Mouse (Mus musculus) forebrain, embryonic 11.5 days (tissue): ENCODE data around the gene Ptpn9. TPM values are rescaled to one million over a fixed set of nuclear protein-coding genes. Genes with fewer than 3 reads are reported as not detected.

Experiments
- ATAC-seq: fragments of 200-750 bp; cut with Nextera tagmentation; replicated peaks from 2 replicates; pipeline ENCODE4 v1.8.0; 2017; ENCODE audit warnings: moderate TSS enrichment; ENCODE audit not compliant: low FRiP score
- DNase-seq: peaks from one replicate; pipeline ENCODE4 v3.0.0-alpha.2; 2017; ENCODE audit warnings: low spot score
- H3K27ac ChIP-seq: fragments of 300-500 bp; sonication (generic); 2 replicates; pipeline ENCODE4 v1.5.1; 2014; ENCODE audit warnings: low read depth, low read length
- H3K27me3 ChIP-seq: fragments of 300-500 bp; sonication (generic); 2 replicates; pipeline ENCODE4 v1.6.1; 2014; ENCODE audit warnings: mild to moderate bottlenecking, low read length, mixed read lengths; ENCODE audit not compliant: control insufficient read depth, insufficient read depth
- H3K36me3 ChIP-seq: fragments of 300-500 bp; sonication (generic); 2 replicates; pipeline ENCODE4 v1.6.1; 2014; ENCODE audit warnings: mild to moderate bottlenecking, low read length, moderate library complexity, mixed read lengths; ENCODE audit not compliant: control insufficient read depth, insufficient read depth
- H3K4me1 ChIP-seq: fragments of 300-500 bp; sonication (generic); replicated peaks from 2 replicates; pipeline ENCODE4 v1.6.1; 2014; ENCODE audit warnings: low read length, mixed read lengths; ENCODE audit not compliant: control insufficient read depth, insufficient read depth
- H3K4me2 ChIP-seq: fragments of 300-500 bp; sonication (generic); 2 replicates; pipeline ENCODE4 v1.6.1; 2014; ENCODE audit warnings: low read depth, mild to moderate bottlenecking, low read length, moderate library complexity, mixed read lengths; ENCODE audit not compliant: severe bottlenecking
- H3K4me3 ChIP-seq: fragments of 300-500 bp; sonication (generic); 2 replicates; pipeline ENCODE4 v1.5.1; 2014; ENCODE audit warnings: low read depth, low read length
- H3K9ac ChIP-seq: fragments of 300-500 bp; sonication (generic); 2 replicates; pipeline ENCODE4 v1.6.1; 2014; ENCODE audit warnings: low read length
- H3K9me3 ChIP-seq: fragments of 300-500 bp; sonication (generic); 2 replicates; pipeline ENCODE4 v1.6.1; 2016; ENCODE audit warnings: low read length, mixed read lengths; ENCODE audit not compliant: control insufficient read depth
- WGBS: fragments of 180-500 bp; shearing (Covaris S2); extraction: QIAGEN DNeasy Blood & Tissue Kit; methylation state at CpG from one replicate; pipeline ENCODE4 v1.1.7; 2014; 5-methylcytosine and 5-hydroxymethylcytosine counted together
- polyA plus RNA-seq: library from polyadenylated mRNA; unstranded; fragments of >200 nt; fragmentation: Nextera tagmentation; extraction: Ambion mirVana; gene quantifications from 2 replicates; pipeline ENCODE4 v1.2.1, GENCODE M21; 2014

The Ptpn9 gene
- polyA plus RNA-seq, 1 experiment from 2014 or later = 31.8 TPM

GRCm38 (mm10) chr9:57068266-57068665 lies 73.5 kb downstream of the Ptpn9 start:
- 75% methylated on average over 3 of the region's 3 CpGs for WGBS
- H3K36me3 ChIP-seq = no peaks in the 10 kb centered on the region
- no peaks in the 10 kb centered on the region for H3K27me3 ChIP-seq
- H3K4me3 ChIP-seq = no peak overlapping the region
- no peak for DNase-seq
- no peak overlapping the region for H3K27ac ChIP-seq
- H3K9me3 ChIP-seq = no peaks in the 10 kb centered on the region
- no peaks in the 10 kb centered on the region for H3K4me1 ChIP-seq
- no peak overlapping the region for H3K4me2 ChIP-seq
- no peak for ATAC-seq
- H3K9ac ChIP-seq = no peak overlapping the region

GRCm38 (mm10) chr9:57070262-57070661 lies 75.5 kb downstream of the Ptpn9 start:
- H3K9me3 ChIP-seq = no peaks in the 10 kb centered on the region
- H3K9ac ChIP-seq = no peak overlapping the region
- no peak overlapping the region for H3K4me2 ChIP-seq
- H3K36me3 ChIP-seq = no peaks in the 10 kb centered on the region
- no peak overlapping the region for H3K27ac ChIP-seq
- no peak for ATAC-seq
- no peak for DNase-seq
- 50% methylated on average over 1 of the region's 1 CpGs for WGBS
- no peaks in the 10 kb centered on the region for H3K27me3 ChIP-seq
- H3K4me1 ChIP-seq = no peaks in the 10 kb centered on the region; the same call in 1 of the 2 replicates
- H3K4me3 ChIP-seq = no peak overlapping the region

- H3K4me3 ChIP-seq = peak overlapping the region; percentile 88
- DNase-seq = no peak
- no peaks in the 10 kb centered on the region; the same call in 1 of the 2 replicates for H3K4me1 ChIP-seq
- no peaks in the 10 kb centered on the region for H3K9me3 ChIP-seq
- 28% methylated on average over 5 of the region's 5 CpGs for WGBS
- no peaks in the 10 kb centered on the region for H3K27me3 ChIP-seq
- no peak overlapping the region for H3K27ac ChIP-seq
- H3K9ac ChIP-seq = peak overlapping the region; percentile 59
- no peaks in the 10 kb centered on the region for H3K36me3 ChIP-seq
- H3K4me2 ChIP-seq = peak overlapping the region; percentile 95
- no peak for ATAC-seq
These were observed 76.2 kb downstream of the Ptpn9 start for GRCm38 (mm10) chr9:57070800-57071545.

GRCm38 (mm10) chr9:57071801-57072351 lies 77.2 kb downstream of the Ptpn9 start, which contains the start of gene Sin3a:
Gene Sin3a, plus strand, starts transcription at chr9:57072040.
- WGBS = under 1% methylated on average over 34 of the region's 34 CpGs
- H3K27me3 ChIP-seq = no peaks in the 10 kb centered on the region
- peak; percentile 83 for DNase-seq

GRCm38 (mm10) chr9:57072526-57072988 lies 77.8 kb downstream of the Ptpn9 start:
- Histone ChIP-seq H3K9ac (peak overlapping the region; percentile 73), H3K36me3 (no peaks in the 10 kb centered on the region), H3K4me2 (peak overlapping the region; percentile 95), H3K4me1 (no peaks in the 10 kb centered on the region; the same call in 1 of the 2 replicates), H3K27me3 (no peaks in the 10 kb centered on the region), H3K27ac (peak overlapping the region; percentile 98), H3K4me3 (peak overlapping the region; percentile 88), H3K9me3 (no peaks in the 10 kb centered on the region)
- ATAC-seq (no peak), DNase-seq (no peak)
- under 1% methylated on average over 40 of the region's 40 CpGs for WGBS

More at GRCm38 (mm10) chr9:57071801-57072351, 77.2 kb downstream of the Ptpn9 start, which contains the start of gene Sin3a:
- Histone ChIP-seq H3K36me3 (no peaks in the 10 kb centered on the region), H3K27ac (peak within 1 kb of the TSS; percentile 98), H3K4me2 (peak within 1 kb of the TSS; percentile 95), H3K9me3 (no peaks in the 10 kb centered on the region), H3K9ac (peak within 1 kb of the TSS; percentile 73), H3K4me1 (no peaks in the 10 kb centered on the region; the same call in 1 of the 2 replicates), H3K4me3 (peak within 1 kb of the TSS; percentile 88)
- ATAC-seq = no peak

- ATAC-seq = peak; percentile 73
These were observed 78.5 kb downstream of the Ptpn9 start for GRCm38 (mm10) chr9:57072989-57073789.

GRCm38 (mm10) chr9:57073790-57074094 lies 79.0 kb downstream of the Ptpn9 start:
- Histone ChIP-seq H3K9me3 (no peaks in the 10 kb centered on the region), H3K27ac (peak overlapping the region; percentile 98), H3K4me1 (no peaks in the 10 kb centered on the region; the same call in 1 of the 2 replicates), H3K4me3 (peak overlapping the region; percentile 88), H3K27me3 (no peaks in the 10 kb centered on the region), H3K36me3 (no peaks in the 10 kb centered on the region), H3K9ac (peak overlapping the region; percentile 79), H3K4me2 (peak overlapping the region; percentile 95)
- under 1% methylated on average over 15 of the region's 15 CpGs for WGBS
- ATAC-seq (no peak), DNase-seq (no peak)

More at GRCm38 (mm10) chr9:57072989-57073789, 78.5 kb downstream of the Ptpn9 start:
- Histone ChIP-seq H3K4me2 (peak overlapping the region; percentile 95), H3K9me3 (no peaks in the 10 kb centered on the region), H3K4me1 (no peaks in the 10 kb centered on the region; the same call in 1 of the 2 replicates), H3K27ac (peak overlapping the region; percentile 98), H3K9ac (peak overlapping the region; percentile 79), H3K27me3 (no peaks in the 10 kb centered on the region), H3K36me3 (no peaks in the 10 kb centered on the region), H3K4me3 (peak overlapping the region; percentile 88)
- peak; percentile 96 for DNase-seq
- under 1% methylated on average over 54 of the region's 54 CpGs for WGBS

GRCm38 (mm10) chr9:57074171-57074821 lies 79.6 kb downstream of the Ptpn9 start:
- DNase-seq (peak; percentile 63), ATAC-seq (no peak)
- H3K9ac ChIP-seq = peak overlapping the region; percentile 79
- H3K4me2 ChIP-seq = peak overlapping the region; percentile 95
- no peaks in the 10 kb centered on the region for H3K9me3 ChIP-seq
- peak overlapping the region; percentile 98 for H3K27ac ChIP-seq
- peak overlapping the region; percentile 88 for H3K4me3 ChIP-seq
- H3K36me3 ChIP-seq = no peaks in the 10 kb centered on the region
- WGBS = 6% methylated on average over 21 of the region's 21 CpGs
- H3K27me3 ChIP-seq = no peaks in the 10 kb centered on the region
- no peaks in the 10 kb centered on the region; the same call in 1 of the 2 replicates for H3K4me1 ChIP-seq
